Mouse (Mus musculus): ENCODE results near the gene Myom1. TPM values are rescaled to one million over a fixed set of nuclear protein-coding genes. Genes with fewer than 3 reads are reported as not detected.

The Myom1 gene
- polyA plus RNA-seq, 1 experiment from 2014 or later = 1.2 TPM

DNA sequence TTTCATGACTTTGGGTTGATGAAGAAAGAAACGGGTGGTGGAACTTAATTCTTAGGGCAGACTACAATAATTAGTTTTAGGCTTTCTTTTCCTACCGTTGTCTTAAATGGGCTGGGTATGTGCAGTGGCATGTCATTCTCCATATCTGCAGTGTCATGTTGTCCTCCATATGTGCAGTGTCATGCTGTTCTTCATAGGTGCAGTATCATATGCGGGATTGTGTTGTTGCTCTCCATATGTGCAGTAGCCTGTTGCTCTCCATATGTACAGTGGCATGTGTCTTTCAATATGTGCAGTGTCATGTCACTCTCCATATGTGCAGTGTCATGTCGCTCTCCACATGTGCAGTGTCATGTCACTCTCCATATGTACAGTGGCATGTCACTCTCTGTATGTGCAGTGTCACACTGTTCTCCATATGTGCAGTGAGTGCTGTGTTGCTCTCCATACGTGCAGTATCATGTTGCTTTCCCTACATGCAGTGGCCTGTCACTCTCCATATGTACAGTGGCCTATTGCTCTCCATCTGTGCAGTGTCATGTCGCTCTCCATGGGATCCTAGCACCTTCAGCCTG, 50.8 kb downstream of the Myom1 start:
- H3K4me3 ChIP-seq (replicated peaks) = no peak overlapping the region
- H3K9ac ChIP-seq (replicated peaks) = no peak overlapping the region
- WGBS = 94% methylated on average over 6 of the region's 6 CpGs
- no peak for ATAC-seq
- H3K27me3 ChIP-seq = no peaks in the 10 kb centered on the region
- no peaks in the 10 kb centered on the region for H3K36me3 ChIP-seq
- H3K4me2 ChIP-seq (replicated peaks) = no peak overlapping the region
- no peaks in the 10 kb centered on the region for H3K4me1 ChIP-seq (replicated peaks)
- H3K27ac ChIP-seq = no peak overlapping the region
- H3K9me3 ChIP-seq = no peaks in the 10 kb centered on the region

DNA sequence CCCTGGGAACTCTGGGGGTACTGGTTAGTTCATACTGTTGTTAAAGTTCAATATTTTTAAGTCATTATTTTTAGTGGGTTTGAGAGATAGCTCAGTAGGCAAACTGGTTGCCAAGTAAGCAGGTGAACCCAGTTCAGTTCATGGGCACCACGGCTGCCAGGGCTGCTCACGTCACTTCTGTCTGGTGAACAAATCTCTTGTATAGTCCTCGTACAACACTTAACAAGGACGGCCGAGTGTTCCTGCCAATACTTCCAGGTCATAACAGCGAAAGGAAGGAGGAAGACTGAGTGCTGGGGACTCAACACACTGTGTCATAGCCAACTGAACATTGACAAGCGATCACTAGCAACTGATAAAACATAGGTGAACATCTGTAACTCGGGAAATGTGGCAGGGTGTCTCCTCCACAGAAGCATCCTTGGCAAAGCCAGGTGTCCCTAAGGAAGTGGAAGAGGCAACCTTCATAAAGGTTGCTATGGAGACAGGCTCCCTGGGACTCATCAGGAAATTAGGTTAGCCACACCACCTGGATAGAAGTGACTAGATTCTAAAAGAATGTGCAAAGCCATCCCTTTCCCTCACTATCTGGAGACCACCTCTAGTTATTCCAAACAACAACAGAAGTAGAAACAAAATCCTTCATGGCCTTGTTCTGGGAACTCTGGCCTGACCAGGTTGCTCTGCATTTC, 52.9 kb downstream of the Myom1 start:
- no peaks in the 10 kb centered on the region for H3K36me3 ChIP-seq
- no peak overlapping the region for H3K9ac ChIP-seq (replicated peaks)
- no peaks in the 10 kb centered on the region for H3K9me3 ChIP-seq
- H3K4me3 ChIP-seq (replicated peaks) = no peak overlapping the region
- H3K4me2 ChIP-seq (replicated peaks) = no peak overlapping the region
- WGBS = 90% methylated on average over 8 of the region's 8 CpGs
- ATAC-seq = no peak
- no peak overlapping the region for H3K27ac ChIP-seq
- no peaks in the 10 kb centered on the region for H3K4me1 ChIP-seq (replicated peaks)
- H3K27me3 ChIP-seq = no peaks in the 10 kb centered on the region

DNA sequence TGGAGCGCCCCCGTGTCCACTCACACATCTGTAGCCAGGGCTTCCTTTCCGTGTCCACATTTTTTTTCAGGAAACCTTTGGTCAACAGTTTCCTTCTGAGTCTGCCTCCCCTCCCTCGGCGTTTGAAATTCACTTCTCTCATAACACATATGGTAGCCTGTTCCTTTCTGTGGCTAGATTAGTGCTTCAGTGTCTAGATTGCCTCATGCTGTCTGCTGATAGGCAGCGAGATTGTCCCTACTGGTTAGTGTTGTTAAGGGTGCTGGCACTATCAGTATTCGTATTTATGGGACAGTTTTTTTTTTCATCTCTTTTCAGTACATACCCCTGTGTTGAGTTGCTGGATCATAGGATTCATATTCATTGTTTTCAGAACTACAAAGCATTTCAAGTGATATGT, 54.0 kb downstream of the Myom1 start:
- 83% methylated on average over 7 of the region's 7 CpGs for WGBS
- Histone ChIP-seq H3K27ac (no peak overlapping the region), H3K4me3 (replicated peaks) (no peak overlapping the region), H3K36me3 (no peaks in the 10 kb centered on the region), H3K4me2 (replicated peaks) (no peak overlapping the region), H3K9me3 (no peaks in the 10 kb centered on the region), H3K9ac (replicated peaks) (no peak overlapping the region), H3K27me3 (no peaks in the 10 kb centered on the region), H3K4me1 (replicated peaks) (no peaks in the 10 kb centered on the region)
- ATAC-seq = no peak

DNA sequence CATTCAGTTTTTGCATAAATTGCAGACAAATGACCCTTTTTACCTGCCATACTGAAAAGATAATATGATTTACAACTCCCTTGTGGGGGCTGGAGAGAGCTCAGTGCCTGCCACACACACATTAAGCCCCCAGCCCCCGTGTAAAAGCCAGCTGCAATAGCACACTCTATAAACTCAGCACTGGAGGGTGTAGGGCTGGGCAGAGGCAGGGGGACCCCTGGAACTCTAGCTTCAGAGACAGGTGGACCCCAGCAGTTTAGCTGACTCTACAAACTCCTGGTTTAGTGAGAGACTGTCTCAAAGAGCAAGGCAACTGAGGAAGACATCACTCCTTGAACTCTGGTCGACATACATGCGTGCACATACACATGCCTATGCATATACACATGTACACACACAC, 55.3 kb downstream of the Myom1 start:
- Histone ChIP-seq H3K4me2 (replicated peaks) (no peak overlapping the region), H3K9ac (replicated peaks) (no peak overlapping the region), H3K27ac (no peak overlapping the region), H3K4me1 (replicated peaks) (no peaks in the 10 kb centered on the region), H3K4me3 (replicated peaks) (no peak overlapping the region), H3K27me3 (no peaks in the 10 kb centered on the region), H3K36me3 (no peaks in the 10 kb centered on the region), H3K9me3 (no peaks in the 10 kb centered on the region)
- ATAC-seq = no peak
- 85% methylated on average over 3 of the region's 3 CpGs for WGBS

DNA sequence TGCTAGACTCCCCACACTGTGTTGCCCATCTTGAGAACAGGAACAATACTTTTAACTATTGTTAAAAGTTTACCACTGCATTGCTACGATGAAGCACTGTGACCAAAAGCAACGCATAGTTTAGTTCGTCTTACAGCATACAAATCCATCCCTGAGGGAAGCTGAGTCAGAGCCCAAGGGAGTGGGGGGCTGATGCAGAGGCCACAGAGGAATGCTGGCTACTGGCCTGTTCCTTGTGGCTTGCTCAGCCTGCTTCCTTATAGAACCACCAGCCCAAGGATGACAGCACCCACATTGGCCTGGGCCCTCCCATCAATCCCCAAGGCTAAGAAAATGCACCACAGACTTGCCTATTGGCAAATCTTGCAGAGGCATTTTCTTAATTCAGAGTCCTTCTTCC, 56.8 kb downstream of the Myom1 start:
- no peak for ATAC-seq

DNA sequence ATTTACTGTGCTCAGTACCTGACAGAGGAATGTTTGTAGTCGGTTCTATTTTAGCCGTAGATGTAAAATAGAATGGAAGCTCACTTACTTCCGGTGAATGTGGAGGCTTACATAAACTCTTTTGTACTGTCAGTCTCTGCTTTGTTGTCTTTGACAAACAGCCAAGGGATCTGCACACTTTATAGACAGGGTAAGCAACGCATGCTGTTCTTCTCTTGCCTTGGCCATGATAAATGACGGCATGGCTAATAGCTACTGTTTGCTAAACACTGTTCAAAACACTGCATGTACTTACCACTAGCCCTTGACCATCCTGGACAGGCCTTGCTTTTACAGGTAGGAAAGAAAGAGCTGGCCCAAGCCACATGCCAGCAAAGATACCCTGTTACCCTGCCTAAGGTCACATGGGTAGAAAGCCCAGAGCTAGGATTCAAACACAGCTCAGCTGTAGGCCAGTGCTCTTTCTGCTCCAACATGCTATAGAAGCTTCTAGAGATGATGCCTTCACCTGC, 59.7 kb downstream of the Myom1 start:
- Histone ChIP-seq H3K4me1 (replicated peaks) (no peaks in the 10 kb centered on the region), H3K9ac (replicated peaks) (no peak overlapping the region), H3K27ac (no peak overlapping the region), H3K4me2 (replicated peaks) (no peak overlapping the region), H3K36me3 (no peaks in the 10 kb centered on the region), H3K4me3 (replicated peaks) (no peak overlapping the region), H3K9me3 (no peaks in the 10 kb centered on the region), H3K27me3 (no peaks in the 10 kb centered on the region)
- 61% methylated on average over 5 of the region's 5 CpGs for WGBS
- ATAC-seq = no peak

More for the DNA sequence above, 56.8 kb downstream of the Myom1 start:
- H3K4me2 ChIP-seq (replicated peaks) = no peak overlapping the region
- no peaks in the 10 kb centered on the region for H3K4me1 ChIP-seq (replicated peaks)
- H3K4me3 ChIP-seq (replicated peaks) = no peak overlapping the region
- no peaks in the 10 kb centered on the region for H3K36me3 ChIP-seq
- no peaks in the 10 kb centered on the region for H3K27me3 ChIP-seq
- no peak overlapping the region for H3K27ac ChIP-seq
- H3K9me3 ChIP-seq = no peaks in the 10 kb centered on the region
- WGBS = 89% methylated on average over 3 of the region's 3 CpGs
- H3K9ac ChIP-seq (replicated peaks) = no peak overlapping the region

DNA sequence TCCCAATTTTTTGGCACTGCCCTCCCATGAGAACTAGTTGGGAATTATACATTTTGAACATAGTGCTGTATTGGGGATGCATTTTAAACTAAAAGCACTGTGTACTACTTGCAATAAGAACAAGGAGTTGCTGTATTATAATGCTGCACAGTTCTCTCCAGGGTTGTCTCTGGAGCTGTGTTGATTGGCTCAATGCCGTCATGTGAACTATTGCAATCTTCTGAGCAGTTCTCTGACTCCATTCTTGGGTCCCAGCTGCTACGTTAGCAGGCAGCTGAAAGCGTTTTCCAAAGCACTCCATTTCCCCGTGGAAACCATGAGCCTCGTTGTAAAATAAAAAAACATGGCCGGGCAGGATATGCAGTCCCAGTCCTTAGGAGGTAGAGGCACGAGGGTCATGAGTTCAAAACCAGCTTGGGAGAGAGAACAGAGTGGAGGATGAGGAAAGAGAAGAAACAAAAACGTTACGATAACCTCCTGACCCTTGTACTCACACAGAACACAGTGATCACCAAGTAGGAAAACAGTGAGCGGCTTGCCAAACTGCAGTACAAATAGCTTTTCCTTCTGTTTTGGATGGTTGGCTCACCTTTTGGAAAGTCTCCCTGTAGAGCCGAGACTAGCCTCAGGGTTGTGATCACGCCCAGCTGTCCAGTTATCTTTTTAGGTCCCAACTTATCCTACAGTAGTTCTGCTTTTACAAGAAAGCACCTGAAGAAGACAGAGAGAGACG, 60.6 kb downstream of the Myom1 start:
- Histone ChIP-seq H3K27ac (no peak overlapping the region), H3K4me3 (replicated peaks) (no peak overlapping the region), H3K9me3 (no peaks in the 10 kb centered on the region), H3K4me1 (replicated peaks) (no peaks in the 10 kb centered on the region), H3K36me3 (no peaks in the 10 kb centered on the region), H3K9ac (replicated peaks) (no peak overlapping the region), H3K27me3 (no peaks in the 10 kb centered on the region), H3K4me2 (replicated peaks) (no peak overlapping the region)
- 75% methylated on average over 13 of the region's 13 CpGs for WGBS
- ATAC-seq = no peak

DNA sequence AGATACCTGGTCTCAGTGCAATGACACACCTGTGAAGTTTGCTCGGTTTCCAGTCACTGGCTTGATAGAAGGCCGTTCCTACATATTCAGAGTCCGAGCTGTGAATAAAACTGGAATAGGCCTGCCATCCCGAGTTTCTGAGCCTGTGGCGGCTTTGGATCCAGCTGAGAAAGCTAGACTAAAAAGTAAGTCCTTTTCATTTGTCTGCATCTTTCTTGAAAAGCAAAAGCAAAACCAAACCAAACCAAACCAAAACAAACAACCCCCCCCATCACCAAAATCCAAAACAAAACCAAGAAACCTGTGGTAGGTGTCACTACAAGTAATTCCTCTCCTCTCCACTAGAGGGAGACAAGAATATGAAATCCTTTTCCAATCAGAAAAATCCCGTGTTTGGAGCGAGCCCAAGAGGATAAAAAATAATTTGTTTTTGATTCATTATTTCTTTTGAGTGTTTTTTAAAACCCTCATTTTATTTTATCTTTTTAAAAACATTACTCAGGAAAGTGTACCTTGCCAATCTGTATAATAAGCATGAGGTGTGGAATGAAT, 62.1 kb downstream of the Myom1 start:
- Histone ChIP-seq H3K9ac (replicated peaks) (no peak overlapping the region), H3K27ac (no peak overlapping the region), H3K27me3 (no peaks in the 10 kb centered on the region), H3K4me3 (replicated peaks) (no peak overlapping the region), H3K36me3 (no peaks in the 10 kb centered on the region), H3K4me1 (replicated peaks) (no peaks in the 10 kb centered on the region), H3K9me3 (no peaks in the 10 kb centered on the region), H3K4me2 (replicated peaks) (no peak overlapping the region)
- 0 out of 2 replicates have a peak, but pooled peaks have one; percentile 11 for ATAC-seq
- WGBS = 62% methylated on average over 7 of the region's 7 CpGs

DNA sequence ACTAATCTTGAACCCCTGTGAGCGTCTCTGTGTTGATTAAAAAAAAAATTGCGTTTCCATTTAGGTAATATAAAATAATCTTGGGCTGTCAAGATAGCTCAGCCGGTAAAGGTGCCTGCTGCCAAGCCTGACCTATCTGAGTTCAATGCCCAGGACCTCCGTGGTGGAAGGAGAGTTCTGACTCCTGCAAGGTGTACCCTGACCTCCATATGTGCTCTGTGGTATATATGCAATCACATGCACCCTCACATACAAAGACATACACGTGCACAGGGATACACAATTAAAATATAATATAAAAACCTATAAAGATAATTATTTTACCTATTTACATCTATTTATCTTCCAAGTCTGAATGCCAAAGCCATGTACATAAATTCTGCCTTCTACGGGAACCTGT, 62.7 kb downstream of the Myom1 start:
- Histone ChIP-seq H3K27me3 (no peaks in the 10 kb centered on the region), H3K4me1 (replicated peaks) (no peaks in the 10 kb centered on the region), H3K4me3 (replicated peaks) (no peak overlapping the region), H3K27ac (no peak overlapping the region), H3K9ac (replicated peaks) (no peak overlapping the region), H3K4me2 (replicated peaks) (no peak overlapping the region), H3K36me3 (no peaks in the 10 kb centered on the region), H3K9me3 (no peaks in the 10 kb centered on the region)
- no peak for ATAC-seq
- 77% methylated on average over 6 of the region's 6 CpGs for WGBS

DNA sequence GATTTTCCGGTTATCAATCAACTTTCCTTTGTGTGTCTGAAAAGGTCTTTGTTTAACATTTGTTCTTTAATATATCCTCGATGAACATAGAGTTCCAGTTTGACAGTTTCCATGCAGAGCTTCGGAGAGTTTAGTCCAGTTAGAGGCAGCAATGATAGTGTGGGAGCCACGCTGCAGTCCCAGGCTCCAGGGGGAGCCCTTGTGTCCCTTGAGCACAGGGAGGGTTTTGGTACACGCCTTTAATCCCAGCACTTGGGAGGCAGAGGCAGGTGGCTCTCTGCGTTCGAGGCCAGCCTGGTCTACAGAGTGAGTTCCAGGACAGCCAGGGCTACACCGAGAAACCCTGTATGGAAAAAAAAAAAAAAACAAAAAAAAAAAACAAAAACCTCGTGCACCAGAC, 66.7 kb downstream of the Myom1 start:
- Histone ChIP-seq H3K9me3 (no peaks in the 10 kb centered on the region), H3K27me3 (no peaks in the 10 kb centered on the region), H3K9ac (replicated peaks) (no peak overlapping the region), H3K27ac (no peak overlapping the region), H3K36me3 (no peaks in the 10 kb centered on the region), H3K4me3 (replicated peaks) (no peak overlapping the region), H3K4me2 (replicated peaks) (no peak overlapping the region), H3K4me1 (replicated peaks) (no peaks in the 10 kb centered on the region)
- WGBS = 79% methylated on average over 9 of the region's 9 CpGs
- no peak for ATAC-seq

DNA sequence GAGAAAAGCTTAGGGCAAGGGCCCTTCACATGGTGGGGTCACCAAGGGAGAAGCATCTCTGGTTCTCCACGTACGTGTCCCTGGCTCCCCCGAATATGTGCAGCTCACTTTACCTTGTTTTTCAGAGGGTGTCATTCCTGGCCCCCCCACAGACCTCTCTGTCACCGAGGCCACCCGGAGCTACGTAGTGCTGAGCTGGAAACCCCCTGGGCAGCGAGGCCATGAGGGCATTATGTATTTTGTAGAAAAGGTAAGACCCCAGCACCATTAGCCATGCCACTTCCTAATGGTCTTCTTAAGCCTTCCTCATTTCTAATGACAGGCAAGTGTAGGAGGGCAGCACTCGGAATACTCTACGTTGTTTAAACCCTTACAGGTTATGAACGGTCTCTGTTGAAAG, 69.5 kb downstream of the Myom1 start:
- 87% methylated on average over 10 of the region's 10 CpGs for WGBS
- Histone ChIP-seq H3K9ac (replicated peaks) (no peak overlapping the region), H3K27ac (no peak overlapping the region), H3K4me3 (replicated peaks) (no peak overlapping the region), H3K9me3 (no peaks in the 10 kb centered on the region), H3K27me3 (no peaks in the 10 kb centered on the region), H3K4me2 (replicated peaks) (no peak overlapping the region), H3K4me1 (replicated peaks) (no peaks in the 10 kb centered on the region), H3K36me3 (no peaks in the 10 kb centered on the region)
- no peak for ATAC-seq

DNA sequence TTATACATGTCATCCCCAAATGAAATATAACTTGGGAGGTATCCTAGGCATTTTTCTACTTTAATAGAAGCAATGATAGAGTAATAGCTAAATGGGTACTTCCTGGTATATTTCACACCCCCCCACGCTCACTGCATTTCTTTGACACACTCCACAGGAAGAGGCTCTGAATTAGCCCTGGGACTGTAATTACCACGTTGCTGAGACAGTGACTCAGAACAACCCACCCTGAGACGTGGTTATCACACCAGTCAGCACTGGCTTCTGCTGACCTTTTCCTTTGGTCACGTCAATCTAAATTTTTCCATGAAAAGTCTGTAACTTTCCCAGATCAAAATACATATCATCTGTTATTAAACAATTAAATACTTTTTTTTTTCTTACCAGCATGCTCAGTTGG, 72.0 kb downstream of the Myom1 start:
- no peak overlapping the region for H3K4me3 ChIP-seq (replicated peaks)
- H3K36me3 ChIP-seq = no peaks in the 10 kb centered on the region
- no peaks in the 10 kb centered on the region for H3K4me1 ChIP-seq (replicated peaks)
- WGBS = 77% methylated on average over 4 of the region's 4 CpGs
- H3K4me2 ChIP-seq (replicated peaks) = no peak overlapping the region
- no peak overlapping the region for H3K9ac ChIP-seq (replicated peaks)
- ATAC-seq = no peak
- H3K9me3 ChIP-seq = no peaks in the 10 kb centered on the region
- no peak overlapping the region for H3K27ac ChIP-seq
- no peaks in the 10 kb centered on the region for H3K27me3 ChIP-seq
